Mouse (Mus musculus) C2C12 (cell line): ENCODE measurements at regions not wholly inside any gene's neighbourhood (a gene's known extent, or its start where the extent isn't known, plus 50 kb on each side); places are given as distances from the start of the nearest gene placed in this dataset.

Experiments
- CEBPB ChIP-seq: IDR thresholded peaks from one replicate; pipeline ENCODE4 v1.6.1; 2011; ENCODE audit warnings: low read depth, mild to moderate bottlenecking, control low read depth, moderate library complexity
- CTCF ChIP-seq: IDR thresholded peaks from one replicate; pipeline ENCODE4 v1.5.1; 2011; ENCODE audit not compliant: control insufficient read depth, insufficient read depth, insufficient read length
- MAX ChIP-seq: IDR thresholded peaks from one replicate; pipeline ENCODE4 v1.6.1; 2011; ENCODE audit warnings: mild to moderate bottlenecking, control low read depth
- MYOD1 ChIP-seq: IDR thresholded peaks from one replicate; pipeline ENCODE4 v1.6.1; 2011; ENCODE audit warnings: low read depth; ENCODE audit not compliant: control insufficient read depth, insufficient read length
- MYOG ChIP-seq: IDR thresholded peaks from one replicate; pipeline ENCODE4 v1.6.1; 2011; ENCODE audit not compliant: control insufficient read depth, insufficient read length; ENCODE audit errors: extremely low read depth
- USF1 ChIP-seq: IDR thresholded peaks from one replicate; pipeline ENCODE4 v1.6.1; 2011; ENCODE audit warnings: low read depth, mild to moderate bottlenecking, control low read depth, moderate library complexity

DNA sequence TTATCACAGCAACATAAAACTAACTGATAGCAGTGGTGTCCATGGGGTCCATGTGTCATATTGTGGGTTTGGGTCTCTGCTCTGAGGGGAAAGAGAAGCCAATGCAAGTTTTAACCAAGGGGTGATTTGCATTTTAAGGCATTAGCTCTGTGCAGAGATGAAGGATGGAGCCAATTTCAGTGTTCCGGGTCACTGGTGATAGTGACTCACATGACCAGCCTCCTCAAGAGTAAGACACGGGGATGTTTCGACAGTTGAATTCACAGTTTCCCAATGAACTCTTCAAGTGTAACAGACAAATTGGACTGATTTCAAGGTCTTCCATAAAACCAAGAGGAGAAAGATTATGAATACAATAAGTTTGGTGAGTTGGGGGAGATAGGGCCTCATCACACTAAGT is 62.7 kb upstream of the Dpt start:
- TF ChIP-seq CTCF (no peak), MYOD1 (no peak), MAX (no peak), USF1 (no peak), MYOG (no peak), CEBPB (no peak)
